Mouse (Mus musculus): ENCODE measurements around the gene Plcxd2.
A peak's percentile ranks its signal among the peaks of the same experiment; 100 is the strongest.

Plcxd2 gene

GRCm38 (mm10) chr16:46010153-46010905 lies at the start of gene Plcxd2:
Gene Plcxd2, minus strand, starts transcription at chr16:46010218.
- peak; percentile 88 for DNase-seq (ENCODE audit: low spot score)

DNA sequence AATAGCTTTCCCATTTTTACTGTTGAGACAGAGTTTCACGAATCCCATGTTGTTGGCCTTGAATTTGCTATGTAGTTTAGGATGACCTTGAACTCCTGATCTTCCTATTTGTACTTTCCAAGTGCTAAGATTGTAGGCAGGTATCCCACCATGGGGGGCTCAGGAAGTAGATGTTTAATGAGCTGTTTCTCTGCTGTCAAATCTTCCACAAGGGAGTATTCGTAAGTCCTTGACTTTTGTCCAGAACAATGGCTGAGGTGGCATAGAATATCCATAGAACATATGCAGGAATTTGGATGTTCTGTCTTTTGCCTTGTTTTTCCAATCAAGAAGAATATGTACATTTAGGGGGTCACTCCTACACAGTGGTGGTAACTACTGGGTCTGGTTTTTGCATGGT lies 36.9 kb upstream of the Plcxd2 start:
- DNase-seq (ENCODE audit: low spot score) = no peak

- no peak for DNase-seq (ENCODE audit: low spot score)
These were observed 26.2 kb upstream of the Plcxd2 start for GRCm38 (mm10) chr16:46036261-46036660.

GRCm38 (mm10) chr16:46033896-46034295 lies 23.9 kb upstream of the Plcxd2 start:
- no peak for DNase-seq (ENCODE audit: low spot score)

GRCm38 (mm10) chr16:46022958-46023491 lies 13.0 kb upstream of the Plcxd2 start:
- DNase-seq (ENCODE audit: low spot score) = no peak

DNA sequence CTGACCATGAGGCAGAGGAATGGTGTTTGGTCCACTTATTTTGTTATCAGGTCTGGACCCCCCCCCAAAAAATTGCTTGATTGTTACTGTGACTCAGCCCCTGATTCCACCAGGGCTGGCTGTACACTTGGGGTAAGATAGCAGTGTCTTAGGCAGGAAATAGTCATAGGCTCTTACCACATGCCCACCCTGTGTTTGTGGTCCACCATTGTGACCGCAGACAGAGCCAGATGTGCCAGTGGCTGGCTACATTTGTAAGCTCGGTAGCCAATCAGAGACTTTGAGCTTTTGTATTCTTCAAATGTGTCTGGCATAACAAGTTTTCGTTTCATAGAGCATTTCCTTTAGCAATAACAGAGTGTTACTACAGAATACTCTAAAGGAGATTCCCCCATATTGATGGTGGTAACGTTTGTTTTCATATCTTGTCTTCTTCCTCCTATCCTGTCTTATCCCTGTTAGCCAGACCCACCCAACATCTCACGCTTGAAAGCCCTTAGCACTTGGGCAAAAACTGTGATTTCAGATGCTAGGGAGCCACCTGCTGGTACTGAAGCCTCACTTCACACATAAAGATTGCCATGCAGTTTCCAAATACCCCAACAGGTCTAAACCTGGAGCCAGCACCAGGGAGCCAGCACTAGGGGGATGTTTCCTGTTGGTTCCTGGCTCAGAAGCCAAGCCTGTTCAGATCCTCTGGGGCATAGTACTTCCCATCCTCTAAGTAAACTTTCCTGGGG lies 12.3 kb upstream of the Plcxd2 start:
- DNase-seq (ENCODE audit: low spot score) = peak; percentile 27

DNA sequence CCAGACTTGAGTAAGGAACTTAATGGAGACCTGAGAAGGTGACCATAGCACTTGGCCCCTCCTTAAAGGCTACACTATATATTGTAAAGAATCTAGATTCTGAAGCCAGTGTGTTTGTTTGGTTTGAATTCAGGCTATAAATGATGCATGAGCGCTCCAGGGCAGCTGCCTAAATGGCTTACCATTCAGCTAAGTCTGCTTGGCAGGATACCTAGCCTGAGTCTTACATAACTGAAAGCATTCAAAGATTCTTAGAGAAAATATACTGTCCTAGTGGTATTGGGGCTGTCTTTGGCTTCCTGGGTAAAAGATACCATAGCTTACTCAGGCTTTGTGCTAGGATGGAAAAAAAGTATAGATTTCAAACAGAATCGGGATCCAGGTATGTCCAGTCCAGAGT lies 11.3 kb upstream of the Plcxd2 start:
- no peak for DNase-seq (ENCODE audit: low spot score)

- no peak for DNase-seq (ENCODE audit: low spot score)
These were observed 10.4 kb upstream of the Plcxd2 start for GRCm38 (mm10) chr16:46020396-46020795.

DNA sequence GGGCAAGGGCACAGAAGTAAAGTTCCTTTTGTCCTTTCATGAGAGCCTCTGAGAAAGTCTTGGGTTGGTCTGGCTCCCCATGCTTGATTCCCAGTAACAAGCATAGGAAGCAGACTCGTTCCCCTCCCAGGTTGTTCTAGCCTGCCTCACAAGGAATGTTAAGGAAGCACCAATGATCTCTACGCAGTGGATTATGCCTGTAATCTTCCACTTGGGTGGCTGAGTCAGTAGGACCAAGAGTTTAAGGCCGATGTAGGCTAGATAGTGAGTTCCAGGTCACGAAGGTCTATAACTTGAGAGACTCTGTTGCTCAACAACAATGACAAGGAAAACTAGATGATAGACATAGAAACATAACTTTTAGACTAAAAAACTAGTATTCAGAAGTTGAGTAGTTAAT lies 9.8 kb upstream of the Plcxd2 start:
- DNase-seq (ENCODE audit: low spot score) = no peak

- no peak for DNase-seq (ENCODE audit: low spot score)
These were observed 9.3 kb upstream of the Plcxd2 start for GRCm38 (mm10) chr16:46019359-46019758.

GRCm38 (mm10) chr16:46011696-46012095 lies 1.7 kb upstream of the Plcxd2 start:
- no peak for DNase-seq (ENCODE audit: low spot score)

- DNase-seq (ENCODE audit: low spot score) = no peak
These were observed 845 bp upstream of the Plcxd2 start for GRCm38 (mm10) chr16:46010906-46011220.

GRCm38 (mm10) chr16:46009717-46010116 lies 301 bp downstream of the Plcxd2 start:
- DNase-seq (ENCODE audit: low spot score) = no peak

DNA sequence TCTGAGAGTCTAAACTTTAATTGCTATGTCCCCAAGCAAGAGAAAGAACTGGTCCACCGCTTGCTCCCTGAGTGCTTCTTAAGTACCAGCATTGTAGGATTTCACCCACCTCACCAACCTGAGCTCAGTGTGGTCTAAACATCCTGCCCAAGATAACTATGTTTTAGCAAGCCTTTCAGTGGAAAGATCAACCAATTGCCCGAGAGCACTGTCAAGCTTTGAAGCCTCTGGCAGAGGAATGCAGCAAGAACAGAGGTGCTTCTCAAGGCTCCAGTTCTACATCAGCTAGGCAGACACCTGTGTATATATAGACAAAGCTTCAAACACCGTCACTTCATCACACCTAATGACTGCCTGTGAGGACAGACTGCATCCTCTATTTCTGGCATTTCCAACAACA lies 1.3 kb downstream of the Plcxd2 start:
- DNase-seq (ENCODE audit: low spot score) = no peak

DNA sequence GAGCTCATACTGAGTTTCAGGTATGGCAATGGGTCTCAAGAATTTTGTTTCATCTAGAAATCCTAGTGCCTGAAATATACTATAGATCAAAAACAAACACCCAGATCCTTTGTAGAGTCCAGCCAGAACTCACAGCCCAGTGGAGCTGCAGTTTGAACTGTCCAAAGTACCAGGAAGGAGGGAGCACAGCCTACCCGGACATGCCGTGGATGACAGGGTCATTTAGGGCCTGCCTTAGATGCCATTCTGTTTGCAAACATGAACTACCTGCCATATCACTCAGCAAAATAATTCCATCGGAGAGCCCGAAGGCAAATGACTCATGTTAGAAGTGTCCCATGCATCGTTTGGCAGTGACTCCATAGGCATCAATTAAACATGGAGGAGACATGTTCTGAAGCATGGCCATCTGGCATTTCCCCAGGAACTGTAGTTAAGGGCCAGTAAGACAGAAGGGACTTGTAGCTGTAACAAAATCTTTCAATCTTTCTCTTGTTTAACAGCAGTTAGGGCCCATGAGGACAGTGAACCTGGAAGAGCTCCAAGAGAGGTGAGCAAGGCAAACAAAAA lies 1.9 kb downstream of the Plcxd2 start:
- DNase-seq (ENCODE audit: low spot score) = no peak

- no peak for DNase-seq (ENCODE audit: low spot score)
These were observed 3.8 kb downstream of the Plcxd2 start for GRCm38 (mm10) chr16:46006261-46006660.

GRCm38 (mm10) chr16:46001550-46002166 lies 8.4 kb downstream of the Plcxd2 start:
- no peak for DNase-seq (ENCODE audit: low spot score)

GRCm38 (mm10) chr16:46000976-46001375 lies 9.0 kb downstream of the Plcxd2 start:
- DNase-seq (ENCODE audit: low spot score) = no peak

GRCm38 (mm10) chr16:45999374-46000191 lies 10.4 kb downstream of the Plcxd2 start:
- no peak for DNase-seq (ENCODE audit: low spot score)

DNA sequence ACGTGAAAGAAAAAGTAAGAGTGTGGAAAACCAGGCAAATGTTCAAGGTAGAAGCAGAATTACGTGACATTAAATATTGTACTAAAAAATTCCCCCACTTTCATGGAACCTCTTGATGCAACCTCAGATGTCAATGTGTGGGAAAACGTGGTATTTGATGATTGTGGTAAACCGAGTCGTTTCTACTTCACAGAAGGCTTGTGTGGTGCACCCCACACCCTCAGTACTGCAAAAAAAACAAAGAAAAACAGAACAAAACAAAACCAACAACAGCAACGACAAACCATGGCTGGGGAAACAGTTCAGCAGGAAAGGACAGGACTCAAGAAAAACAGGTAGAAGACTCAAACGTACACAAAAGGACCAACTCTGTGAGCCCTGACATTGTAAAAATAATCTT lies 11.8 kb downstream of the Plcxd2 start:
- DNase-seq (ENCODE audit: low spot score) = no peak

DNA sequence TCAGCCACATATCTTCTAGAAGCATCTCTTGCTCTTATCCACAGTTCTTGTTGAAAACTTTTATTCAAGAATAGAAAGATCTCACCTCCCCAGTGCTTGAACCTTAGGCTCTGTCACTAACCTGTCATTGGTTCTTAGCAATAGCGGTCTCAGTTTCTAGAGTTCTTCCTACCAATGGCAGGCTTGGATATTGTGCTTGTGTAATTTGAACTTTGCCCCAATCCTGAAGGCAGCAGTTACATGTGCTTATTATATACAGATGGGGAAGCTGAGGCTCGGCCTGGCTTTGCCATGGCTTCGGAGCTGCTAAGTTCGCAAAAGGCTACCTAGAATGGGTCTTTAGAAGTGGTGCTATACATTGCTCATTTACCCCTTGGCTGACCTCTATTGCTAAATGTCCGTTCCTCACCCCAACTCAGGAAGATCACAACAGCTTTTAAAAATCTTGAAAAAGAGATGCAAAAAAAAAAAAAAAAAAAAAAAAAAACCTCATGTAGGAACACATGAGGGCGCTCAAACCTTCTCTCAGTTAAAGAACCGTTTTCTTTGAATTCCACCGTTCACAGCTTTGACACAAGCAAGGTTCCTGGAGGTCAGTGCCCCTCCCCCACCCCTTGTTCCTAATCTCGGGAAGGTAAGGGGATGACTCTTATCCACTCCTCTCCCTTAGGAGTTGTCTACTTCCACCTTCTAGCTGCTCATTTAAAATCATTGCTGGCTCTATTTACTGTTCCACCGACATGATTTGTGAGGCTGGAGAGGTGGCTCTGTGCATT lies 18.9 kb downstream of the Plcxd2 start:
- DNase-seq (ENCODE audit: low spot score) = no peak

All from ovary, postnatal 14 days (tissue).